Mouse (Mus musculus): ENCODE measurements around the gene Eef1a1. TPM values are rescaled to one million over a fixed set of nuclear protein-coding genes. Genes with fewer than 3 reads are reported as not detected.
"Not testable (repeated sequence)": the region's sequence is repeated elsewhere in the genome, so short reads cannot be mapped to it uniquely, and the experiment has no call there.

The Eef1a1 gene
- polyA plus RNA-seq, 2 experiments: 2,316 to 4,315 TPM

GRCm38 (mm10) chr9:78493171-78493570 is 4.2 kb upstream of the Eef1a1 start:
- no peaks in the 10 kb centered on the region for H3K27me3 ChIP-seq (ENCODE audit: control insufficient read depth, insufficient read depth, low read length)
- no peak overlapping the region for H3K4me2 ChIP-seq (ENCODE audit: low read depth)
- no peaks in the 10 kb centered on the region for H3K9me3 ChIP-seq (ENCODE audit: control insufficient read depth, low read length)
- DNase-seq (ENCODE audit: low read depth in 3 of 3, low spot score in 3 of 3) (no peak), ATAC-seq (ENCODE audit: insufficient read depth) (no peak)
- TF ChIP-seq EP300 (IDR thresholded peaks at IDR 0.05; ENCODE audit: low read depth): no peak
- no peak for TF ChIP-seq CTCF (IDR thresholded peaks at IDR 0.05; ENCODE audit: low read depth)
- H3K9ac ChIP-seq (replicated peaks): no peak overlapping the region
- H3K4me1 ChIP-seq (replicated peaks; ENCODE audit: control insufficient read depth in 2 of 2, insufficient read depth in 2 of 2, low read length in 1 of 2): 0 out of 4 replicates have a peak, but pooled peaks cover 0 to 2% of the 10 kb centered on the region in 2 experiments
- H3K4me3 ChIP-seq (ENCODE audit: insufficient read depth in 1 of 2, low read depth in 2 of 2, low read length in 2 of 2): no peak overlapping the region
- 71% methylated on average over 7 of the region's 7 CpGs for WGBS (ENCODE audit: insufficient replicate concordance)
- no peak overlapping the region for H3K27ac ChIP-seq
- no peaks in the 10 kb centered on the region for H3K36me3 ChIP-seq (replicated peaks; ENCODE audit: control insufficient read depth, insufficient read depth, low read depth)

- no peak for TF ChIP-seq EP300 (IDR thresholded peaks at IDR 0.05; ENCODE audit: low read depth)
- no peak for TF ChIP-seq CTCF (IDR thresholded peaks at IDR 0.05; ENCODE audit: low read depth)
- no peak overlapping the region for H3K4me2 ChIP-seq (ENCODE audit: low read depth)
- ATAC-seq (ENCODE audit: insufficient read depth): no peak
- no peaks in the 10 kb centered on the region for H3K36me3 ChIP-seq (replicated peaks; ENCODE audit: control insufficient read depth, insufficient read depth, low read depth)
- H3K27me3 ChIP-seq (ENCODE audit: control insufficient read depth, insufficient read depth, low read length): no peaks in the 10 kb centered on the region
- H3K9ac ChIP-seq (replicated peaks): no peak overlapping the region
- WGBS (ENCODE audit: insufficient replicate concordance): 66% methylated on average over 3 of the region's 3 CpGs
- H3K4me1 ChIP-seq (replicated peaks; ENCODE audit: control insufficient read depth in 2 of 2, insufficient read depth in 2 of 2, low read length in 1 of 2): 0 out of 4 replicates have a peak, but pooled peaks cover 0 to 2% of the 10 kb centered on the region in 2 experiments
- no peak overlapping the region for H3K27ac ChIP-seq
- no peak overlapping the region for H3K4me3 ChIP-seq (ENCODE audit: insufficient read depth in 1 of 2, low read depth in 2 of 2, low read length in 2 of 2)
- no peak for DNase-seq (ENCODE audit: low read depth in 3 of 3, low spot score in 3 of 3)
- no peaks in the 10 kb centered on the region for H3K9me3 ChIP-seq (ENCODE audit: control insufficient read depth, low read length)
Observed at GRCm38 (mm10) chr9:78492254-78492653, 3.3 kb upstream of the Eef1a1 start.

DNA sequence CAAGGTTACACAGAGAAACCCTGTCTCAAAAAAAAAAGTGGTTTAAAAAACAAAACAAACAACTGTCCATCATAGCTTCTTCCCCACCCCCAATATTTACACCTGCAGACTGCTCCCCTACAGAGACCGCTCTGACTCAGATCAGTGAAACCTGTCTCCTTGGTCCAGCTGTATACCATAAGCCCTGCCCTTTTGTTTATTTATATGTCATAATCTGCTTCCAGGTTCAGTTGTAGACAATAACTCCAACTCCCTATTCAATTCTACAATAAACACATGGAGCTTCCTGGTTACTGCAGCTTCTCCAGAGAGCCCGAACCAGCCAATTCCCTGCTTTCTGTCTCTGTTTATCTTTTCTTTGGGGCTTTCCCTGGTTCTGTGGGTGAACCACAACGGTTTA is 2.2 kb upstream of the Eef1a1 start:
- ATAC-seq (ENCODE audit: insufficient read depth) (no peak), DNase-seq (ENCODE audit: low read depth in 3 of 3, low spot score in 3 of 3) (no peak)
- Histone ChIP-seq H3K4me3 (ENCODE audit: insufficient read depth in 1 of 2, low read depth in 2 of 2, low read length in 2 of 2) (no peak overlapping the region), H3K4me2 (ENCODE audit: low read depth) (no peak overlapping the region), H3K27ac (no peak overlapping the region), H3K4me1 (replicated peaks; ENCODE audit: control insufficient read depth in 2 of 2, insufficient read depth in 2 of 2, low read length in 1 of 2) (0 out of 4 replicates have a peak, but pooled peaks cover 0 to 2% of the 10 kb centered on the region in 2 experiments), H3K27me3 (ENCODE audit: control insufficient read depth, insufficient read depth, low read length) (no peaks in the 10 kb centered on the region), H3K9me3 (ENCODE audit: control insufficient read depth, low read length) (no peaks in the 10 kb centered on the region), H3K36me3 (replicated peaks; ENCODE audit: control insufficient read depth, insufficient read depth, low read depth) (no peaks in the 10 kb centered on the region), H3K9ac (replicated peaks) (no peak overlapping the region)
- TF ChIP-seq EP300 (IDR thresholded peaks at IDR 0.05; ENCODE audit: low read depth) (no peak), CTCF (IDR thresholded peaks at IDR 0.05; ENCODE audit: low read depth) (no peak)
- 64% methylated on average over 3 of the region's 3 CpGs for WGBS (ENCODE audit: insufficient replicate concordance)

GRCm38 (mm10) chr9:78488021-78488420 is 930 bp downstream of the Eef1a1 start:
- H3K4me3 ChIP-seq (ENCODE audit: insufficient read depth in 1 of 2, low read depth in 2 of 2, low read length in 2 of 2); DNase-seq (ENCODE audit: low read depth in 3 of 3, low spot score in 3 of 3); H3K27me3 ChIP-seq (ENCODE audit: control insufficient read depth, insufficient read depth, low read length); ATAC-seq (ENCODE audit: insufficient read depth); H3K9me3 ChIP-seq (ENCODE audit: control insufficient read depth, low read length); H3K4me2 ChIP-seq (ENCODE audit: low read depth); H3K9ac ChIP-seq (replicated peaks); H3K4me1 ChIP-seq (replicated peaks; ENCODE audit: control insufficient read depth in 2 of 2, insufficient read depth in 2 of 2, low read length in 1 of 2); H3K36me3 ChIP-seq (replicated peaks; ENCODE audit: control insufficient read depth, insufficient read depth, low read depth); H3K27ac ChIP-seq: not testable (repeated sequence)
- WGBS (ENCODE audit: insufficient replicate concordance): 79% methylated on average over 5 of the region's 5 CpGs

GRCm38 (mm10) chr9:78484660-78485059 is 4.3 kb downstream of the Eef1a1 start:
- Histone ChIP-seq H3K9ac (replicated peaks) (no peak overlapping the region), H3K4me1 (replicated peaks; ENCODE audit: control insufficient read depth in 2 of 2, insufficient read depth in 2 of 2, low read length in 1 of 2) (peaks cover 6 to 7% of the 10 kb centered on the region in 2 experiments; a peak in 3 of 4 replicates), H3K27me3 (ENCODE audit: control insufficient read depth, insufficient read depth, low read length) (no peaks in the 10 kb centered on the region), H3K27ac (no peak overlapping the region), H3K36me3 (replicated peaks; ENCODE audit: control insufficient read depth, insufficient read depth, low read depth) (peaks cover 10% of the 10 kb centered on the region), H3K4me3 (ENCODE audit: insufficient read depth in 1 of 2, low read depth in 2 of 2, low read length in 2 of 2) (no peak overlapping the region), H3K4me2 (ENCODE audit: low read depth) (no peak overlapping the region), H3K9me3 (ENCODE audit: control insufficient read depth, low read length) (no peaks in the 10 kb centered on the region)
- WGBS (ENCODE audit: insufficient replicate concordance): 72% methylated on average over 3 of the region's 3 CpGs
- no peak for ATAC-seq (ENCODE audit: insufficient read depth)
- TF ChIP-seq EP300 (IDR thresholded peaks at IDR 0.05; ENCODE audit: low read depth): no peak
- no peak for TF ChIP-seq CTCF (IDR thresholded peaks at IDR 0.05; ENCODE audit: low read depth)
- no peak for DNase-seq (ENCODE audit: low read depth in 3 of 3, low spot score in 3 of 3)
